ENCODE assay signal across 8 mouse cellular contexts in genomic region chr2:26901834-26902400, GRCm38 (mm10). TPM values are rescaled to one million over a fixed set of nuclear protein-coding genes. Genes with fewer than 3 reads are reported as not detected.
DNase-seq lines count a peak whose midpoint lies in the region; ATAC-seq and TF ChIP-seq lines count a peak whose summit lies in the region.

No protein-coding gene starts in this region.

- TF ChIP-seq POLR2A in thymus, adult 2 months (IDR thresholded peaks at IDR 0.05; ENCODE audit: control insufficient read depth, extremely low read depth, insufficient read depth, low read length, poor library complexity) = no peak

- no peak for TF ChIP-seq EP300 in stomach, postnatal 0 days (optimal IDR thresholded peaks at IDR 0.05)

- TF ChIP-seq CTCF in gastrocnemius, adult 2 months (IDR thresholded peaks at IDR 0.05) = no peak
- no peak for TF ChIP-seq CTCF in thymus, adult 2 months (IDR thresholded peaks at IDR 0.05; ENCODE audit: borderline replicate concordance, control insufficient read depth, extremely low read depth, insufficient read depth, low read length, poor library complexity)
- no peak for TF ChIP-seq CTCF in stomach, postnatal 0 days (IDR thresholded peaks at IDR 0.05; ENCODE audit: low read depth)

- H3K36me3 ChIP-seq in thymus, adult 2 months (ENCODE audit: control insufficient read depth, insufficient read depth, low read length) = peaks cover 26% of the 10 kb centered on the region
- peaks cover 59% of the 10 kb centered on the region for H3K36me3 ChIP-seq in limb, embryonic 15.5 days
- peaks cover 21% of the 10 kb centered on the region for H3K36me3 ChIP-seq in stomach, postnatal 0 days (ENCODE audit: control insufficient read depth, insufficient read depth, low read length)

- H3K9me3 ChIP-seq in limb, embryonic 15.5 days = no peaks in the 10 kb centered on the region
- no peaks in the 10 kb centered on the region for H3K9me3 ChIP-seq in stomach, postnatal 0 days (ENCODE audit: control insufficient read depth, low read length)

- H3K27me3 ChIP-seq in thymus, adult 2 months (ENCODE audit: control insufficient read depth, insufficient read depth, low read length) = no peaks in the 10 kb centered on the region
- no peaks in the 10 kb centered on the region for H3K27me3 ChIP-seq in limb, embryonic 15.5 days
- H3K27me3 ChIP-seq in stomach, postnatal 0 days (ENCODE audit: control insufficient read depth, insufficient read depth, low read length) = no peaks in the 10 kb centered on the region

- 6% methylated on average over 7 of the region's 7 CpGs for WGBS in thymus, adult 2 months
- 2% methylated on average over 7 of the region's 7 CpGs for WGBS in limb, embryonic 15.5 days
- 5% methylated on average over 7 of the region's 7 CpGs for WGBS in stomach, postnatal 0 days

- peak overlapping the region; percentile 74 for H3K9ac ChIP-seq in limb, embryonic 15.5 days
- peak overlapping the region; percentile 79 for H3K9ac ChIP-seq in stomach, postnatal 0 days (ENCODE audit: low read length)

- no peak for DNase-seq in gastrocnemius, adult 2 months
- no peak for DNase-seq in gastrocnemius, adult 18-20 months (ENCODE audit: low spot score)
- DNase-seq in thymus, adult 2 months = no peak
- no peak for DNase-seq in thymus, postnatal 0 days (ENCODE audit: low spot score)
- DNase-seq in stomach, postnatal 0 days (ENCODE audit: low spot score) = no peak
- no peak for DNase-seq in spleen, adult 12 weeks (ENCODE audit: low spot score)
- no peak for DNase-seq in gastrocnemius, postnatal 36 days

- intact Hi-C loops in gastrocnemius, adult 2 months (cut with DNase I) = loop anchor here (5.0 kb wide), 1 partner anchor 455 kb away; the partner anchor contains the start of gene Sec16a
- intact Hi-C loops in gastrocnemius, postnatal 36 days (cut with DNase I) = loop anchor here (5.0 to 10.0 kb wide), 2 partner anchors 257 to 455 kb away; partner anchors contain the start of gene Sec16a

- peak overlapping the region; percentile 78 for H3K4me3 ChIP-seq in gastrocnemius, adult 2 months
- H3K4me3 ChIP-seq in thymus, adult 2 months (ENCODE audit: control insufficient read depth, insufficient read depth, low read length) = peak overlapping the region; percentile 92
- H3K4me3 ChIP-seq in limb, embryonic 15.5 days = peak overlapping the region; percentile 82
- peak overlapping the region; percentile 60 for H3K4me3 ChIP-seq in stomach, postnatal 0 days (ENCODE audit: low read depth, low read length)

- H3K27ac ChIP-seq in gastrocnemius, adult 2 months = peak overlapping the region; percentile 90
- H3K27ac ChIP-seq in thymus, adult 2 months (ENCODE audit: control insufficient read depth, insufficient read depth, low read length) = no peak overlapping the region
- H3K27ac ChIP-seq in limb, embryonic 15.5 days = peak overlapping the region; percentile 91; the same call in 1 of the 2 replicates
- H3K27ac ChIP-seq in stomach, postnatal 0 days (replicated peaks) = peak overlapping the region; percentile 88

- H3K4me2 ChIP-seq in limb, embryonic 15.5 days = peak overlapping the region; percentile 64
- H3K4me2 ChIP-seq in stomach, postnatal 0 days (replicated peaks; ENCODE audit: low read depth) = peak overlapping the region; percentile 75

- ATAC-seq in limb, embryonic 15.5 days (ENCODE audit: insufficient number of reproducible peaks, low FRiP score, low TSS enrichment, low read depth) = no peak
- no peak for ATAC-seq in stomach, postnatal 0 days (ENCODE audit: low FRiP score, low TSS enrichment)

- peaks cover 14% of the 10 kb centered on the region for H3K4me1 ChIP-seq in thymus, adult 2 months (replicated peaks; ENCODE audit: control insufficient read depth, insufficient read depth, low read length)
- peaks cover 23% of the 10 kb centered on the region for H3K4me1 ChIP-seq in limb, embryonic 15.5 days
- peaks cover 8% of the 10 kb centered on the region; the same call in 1 of the 2 replicates for H3K4me1 ChIP-seq in stomach, postnatal 0 days (replicated peaks; ENCODE audit: control insufficient read depth, insufficient read depth)

RNA-seq across cellular contexts. Expression of gene Surf6, which starts 0.8 kb away (rescaled TPM):
- 10 to 100 TPM; 13.0 to 13.1 TPM for total RNA-seq in gastrocnemius, adult 2 months (2021)
- total RNA-seq in gastrocnemius, adult 18-20 months (2021) = 10 to 100 TPM; 11.6 to 12.1 TPM
- 20.8 and 23.1 TPM in 2 replicates for polyA plus RNA-seq in thymus, adult 2 months (2012; rRNA removed)
- 31.4 and 31.6 TPM in 2 replicates for polyA plus RNA-seq in thymus, postnatal 0 days (2015; fragmentation: Nextera tagmentation; extraction: Ambion mirVana)
- 26.2 and 27.2 TPM in 2 replicates for polyA plus RNA-seq in limb, embryonic 15.5 days (2015; fragmentation: Nextera tagmentation; extraction: Ambion mirVana)
- polyA plus RNA-seq in stomach, postnatal 0 days (2015; fragmentation: Nextera tagmentation; extraction: Ambion mirVana) = 12.5 and 12.8 TPM in 2 replicates
- 10 to 100 TPM in 1 of 2 experiments, 1 to 10 TPM in 1; 9.1 to 11.1 TPM for total RNA-seq in gastrocnemius, postnatal 36 days (2021)

RNA-seq across cellular contexts. Expression of gene Med22, which starts 8.6 kb away (rescaled TPM):
- total RNA-seq in gastrocnemius, adult 2 months (2021) = 10 to 100 TPM; 15.4 to 19.0 TPM
- total RNA-seq in gastrocnemius, adult 18-20 months (2021) = 10 to 100 TPM; 16.7 to 17.4 TPM
- polyA plus RNA-seq in thymus, adult 2 months (2012; rRNA removed) = 39.0 and 46.5 TPM in 2 replicates
- polyA plus RNA-seq in thymus, postnatal 0 days (2015; fragmentation: Nextera tagmentation; extraction: Ambion mirVana) = 28.5 and 30.7 TPM in 2 replicates
- 48.3 and 59.8 TPM in 2 replicates for polyA plus RNA-seq in limb, embryonic 15.5 days (2015; fragmentation: Nextera tagmentation; extraction: Ambion mirVana)
- 22.5 and 23.9 TPM in 2 replicates for polyA plus RNA-seq in stomach, postnatal 0 days (2015; fragmentation: Nextera tagmentation; extraction: Ambion mirVana)
- total RNA-seq in gastrocnemius, postnatal 36 days (2021) = 10 to 100 TPM; 14.4 to 17.2 TPM

RNA-seq across cellular contexts. Expression of gene Rpl7a, which starts 8.6 kb away (rescaled TPM):
- 100 to 1,000 TPM; 261 to 309 TPM for total RNA-seq in gastrocnemius, adult 2 months (2021)
- total RNA-seq in gastrocnemius, adult 18-20 months (2021) = 100 to 1,000 TPM; 278 to 285 TPM
- 799 and 817 TPM in 2 replicates for polyA plus RNA-seq in thymus, adult 2 months (2012; rRNA removed)
- polyA plus RNA-seq in thymus, postnatal 0 days (2015; fragmentation: Nextera tagmentation; extraction: Ambion mirVana) = 763 and 778 TPM in 2 replicates
- polyA plus RNA-seq in limb, embryonic 15.5 days (2015; fragmentation: Nextera tagmentation; extraction: Ambion mirVana) = 544 and 594 TPM in 2 replicates
- polyA plus RNA-seq in stomach, postnatal 0 days (2015; fragmentation: Nextera tagmentation; extraction: Ambion mirVana) = 477 and 505 TPM in 2 replicates
- 100 to 1,000 TPM; 206 to 267 TPM for total RNA-seq in gastrocnemius, postnatal 36 days (2021)

RNA-seq across cellular contexts. Expression of gene Surf2, which starts 14.2 kb away (rescaled TPM):
- 10 to 100 TPM; 12.4 to 16.1 TPM for total RNA-seq in gastrocnemius, adult 2 months (2021)
- 10 to 100 TPM; 11.5 to 12.5 TPM for total RNA-seq in gastrocnemius, adult 18-20 months (2021)
- polyA plus RNA-seq in thymus, adult 2 months (2012; rRNA removed) = 33.8 and 36.4 TPM in 2 replicates
- polyA plus RNA-seq in thymus, postnatal 0 days (2015; fragmentation: Nextera tagmentation; extraction: Ambion mirVana) = 46.7 and 48.3 TPM in 2 replicates
- polyA plus RNA-seq in limb, embryonic 15.5 days (2015; fragmentation: Nextera tagmentation; extraction: Ambion mirVana) = 32.4 and 41.0 TPM in 2 replicates
- 26.2 and 26.5 TPM in 2 replicates for polyA plus RNA-seq in stomach, postnatal 0 days (2015; fragmentation: Nextera tagmentation; extraction: Ambion mirVana)
- 10 to 100 TPM; 10.7 to 12.3 TPM for total RNA-seq in gastrocnemius, postnatal 36 days (2021)

RNA-seq across cellular contexts. Expression of gene Surf1, which starts 14.4 kb away (rescaled TPM):
- total RNA-seq in gastrocnemius, adult 2 months (2021) = 10 to 100 TPM; 41.1 to 41.6 TPM
- 10 to 100 TPM; 41.4 to 43.1 TPM for total RNA-seq in gastrocnemius, adult 18-20 months (2021)
- 72.7 and 78.5 TPM in 2 replicates for polyA plus RNA-seq in thymus, adult 2 months (2012; rRNA removed)
- polyA plus RNA-seq in thymus, postnatal 0 days (2015; fragmentation: Nextera tagmentation; extraction: Ambion mirVana) = 76.9 and 78.2 TPM in 2 replicates
- 58.0 and 61.3 TPM in 2 replicates for polyA plus RNA-seq in limb, embryonic 15.5 days (2015; fragmentation: Nextera tagmentation; extraction: Ambion mirVana)
- polyA plus RNA-seq in stomach, postnatal 0 days (2015; fragmentation: Nextera tagmentation; extraction: Ambion mirVana) = 64.7 and 68.2 TPM in 2 replicates
- total RNA-seq in gastrocnemius, postnatal 36 days (2021) = 10 to 100 TPM; 35.5 to 38.8 TPM
